Mouse (Mus musculus): ENCODE measurements at regions not wholly inside any gene's neighbourhood (a gene's known extent, or its start where the extent isn't known, plus 50 kb on each side); places are given as distances from the start of the nearest gene placed in this dataset.

DNA sequence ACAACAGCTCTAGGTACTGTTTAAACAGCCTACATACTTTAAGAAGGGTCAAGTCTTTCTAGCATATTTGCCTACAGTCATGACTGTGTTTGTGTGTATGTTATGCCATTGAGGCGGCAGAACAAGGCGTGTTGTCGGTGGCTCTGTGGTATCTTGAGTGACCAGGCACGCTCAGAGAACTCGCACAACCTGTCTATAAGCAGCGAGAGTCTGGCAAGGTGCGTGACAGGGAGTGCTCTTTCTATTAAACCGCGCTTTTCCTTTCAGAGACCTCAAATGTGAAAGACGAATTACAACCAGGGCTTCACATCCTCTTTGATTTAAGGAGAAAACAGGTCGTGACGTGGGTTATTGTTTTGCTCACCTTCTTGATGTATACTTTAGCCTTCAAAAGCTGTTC, 88.2 kb upstream of the Fam3c start:
- DNase-seq (ENCODE audit: low read depth, low spot score): no peak

GRCm38 (mm10) chr6:22443573-22443972, 87.5 kb upstream of the Fam3c start:
- no peak for DNase-seq (ENCODE audit: low read depth, low spot score)

GRCm38 (mm10) chr6:22443170-22443569, 87.1 kb upstream of the Fam3c start:
- no peak for DNase-seq (ENCODE audit: low read depth, low spot score)

DNA sequence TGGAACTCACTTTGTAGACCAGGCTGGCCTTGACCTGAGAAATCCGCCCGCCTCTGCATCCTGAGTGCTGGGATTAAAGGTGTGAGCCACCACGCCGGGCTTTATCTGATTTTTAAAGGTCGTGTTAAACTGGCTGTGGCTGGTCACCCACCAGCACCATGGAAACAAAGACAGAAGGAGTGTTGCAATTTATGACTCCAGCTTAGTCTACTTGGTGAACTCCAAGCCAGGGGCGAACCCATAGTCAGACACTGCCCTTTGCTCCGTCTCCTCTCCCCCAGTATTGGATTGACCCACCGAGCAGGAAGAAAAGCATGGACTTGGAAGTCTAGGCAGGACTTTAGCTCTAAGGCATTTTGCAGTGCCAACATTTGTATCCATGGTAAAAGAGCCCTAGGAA, 86.5 kb upstream of the Fam3c start:
- no peak for DNase-seq (ENCODE audit: low read depth, low spot score)

DNA sequence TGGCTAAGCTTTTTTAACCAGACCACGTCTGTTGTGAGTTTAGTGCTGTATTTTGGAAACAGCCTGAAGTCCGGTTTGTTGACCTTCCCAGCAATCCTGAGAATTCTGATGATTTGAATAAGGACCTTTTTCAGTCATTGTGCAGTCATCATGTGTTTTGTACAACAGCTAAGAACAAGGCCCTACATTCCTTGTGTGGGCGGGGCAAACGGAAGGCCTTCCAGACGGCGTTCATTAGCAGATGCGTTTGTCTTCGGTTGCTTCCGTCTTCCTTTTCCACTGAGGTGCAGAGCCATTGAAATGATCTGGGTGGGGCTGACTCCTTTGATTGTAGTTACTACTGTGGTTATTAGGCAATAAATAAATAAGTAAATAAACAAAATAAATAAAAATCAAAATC, 83.8 kb upstream of the Fam3c start:
- DNase-seq (ENCODE audit: low read depth, low spot score): no peak

GRCm38 (mm10) chr6:22429026-22429425, 73.0 kb upstream of the Fam3c start:
- no peak for DNase-seq (ENCODE audit: low read depth, low spot score)

GRCm38 (mm10) chr6:22424161-22424807, 68.2 kb upstream of the Fam3c start:
- no peak for DNase-seq (ENCODE audit: low read depth, low spot score)

DNA sequence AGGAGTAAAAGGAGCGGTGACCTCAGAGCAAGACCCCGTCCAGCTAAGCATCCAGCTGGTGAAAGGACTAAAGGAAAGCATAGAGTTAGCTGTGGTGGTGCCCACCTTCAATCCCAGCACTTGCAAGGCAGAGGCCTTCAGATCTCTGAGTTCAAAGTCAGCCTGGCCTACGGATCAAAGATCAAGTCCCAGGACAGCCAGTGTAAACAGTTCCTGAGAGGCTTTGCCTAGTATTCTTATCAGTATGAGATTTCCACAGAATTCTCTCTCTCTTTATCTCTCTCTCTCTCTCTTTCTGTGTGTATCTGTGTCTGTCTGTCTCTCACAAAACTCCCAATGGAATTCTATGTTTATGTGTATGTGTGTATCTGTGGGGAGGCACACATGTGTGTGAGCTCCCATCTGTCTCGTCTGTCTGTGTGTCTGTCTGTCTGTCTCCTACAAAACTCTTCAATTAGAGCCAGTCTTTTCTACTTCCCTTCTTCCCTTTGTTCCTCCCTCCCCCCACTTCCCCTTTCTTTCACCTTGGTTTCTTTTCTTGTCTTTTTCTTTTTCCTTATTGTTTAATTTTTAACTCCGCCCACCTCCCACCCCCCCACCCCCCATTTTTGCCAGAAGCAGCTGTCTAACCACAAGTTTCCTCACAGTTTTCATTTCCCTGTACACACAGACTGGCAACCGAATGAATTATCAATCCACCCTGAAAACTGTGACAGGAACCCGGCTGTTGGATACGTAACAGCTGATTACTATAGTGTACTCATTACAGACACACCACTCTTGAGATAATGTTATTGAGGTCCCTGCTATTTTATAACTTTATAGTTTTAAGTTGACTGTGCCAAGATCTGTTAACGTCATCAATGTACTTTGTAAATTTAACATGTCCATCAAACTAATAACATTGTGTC, 67.3 kb upstream of the Fam3c start:
- DNase-seq (ENCODE audit: low read depth, low spot score): no peak

DNA sequence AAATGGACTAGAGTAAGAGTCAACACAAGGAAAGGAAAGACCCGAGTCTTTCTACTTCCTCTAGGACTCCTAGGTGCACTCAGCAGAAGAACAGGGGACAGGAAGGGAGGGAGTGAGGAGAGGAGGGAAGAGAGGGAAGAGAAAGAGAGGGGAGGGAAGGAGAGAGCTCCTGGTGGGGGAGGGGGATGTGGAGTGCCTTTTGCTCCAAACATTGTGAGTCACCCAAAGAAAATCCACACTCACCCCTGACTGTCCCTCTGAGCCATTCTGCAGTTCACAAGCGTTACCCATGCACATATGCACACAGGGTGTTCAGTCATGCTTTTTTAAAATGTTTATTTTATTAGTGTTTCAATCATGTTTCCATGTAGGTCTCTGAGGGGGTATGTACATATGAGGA, 65.5 kb upstream of the Fam3c start:
- DNase-seq (ENCODE audit: low read depth, low spot score): no peak

GRCm38 (mm10) chr6:22418279-22418678, 62.2 kb upstream of the Fam3c start:
- DNase-seq (ENCODE audit: low read depth, low spot score): no peak

GRCm38 (mm10) chr6:22417189-22417588, 61.1 kb upstream of the Fam3c start:
- DNase-seq (ENCODE audit: low read depth, low spot score): no peak

GRCm38 (mm10) chr6:22411796-22412195, 55.8 kb upstream of the Fam3c start:
- DNase-seq (ENCODE audit: low read depth, low spot score): no peak

- DNase-seq (ENCODE audit: low read depth, low spot score): no peak
These were observed 53.0 kb upstream of the Fam3c start for GRCm38 (mm10) chr6:22408808-22409589.
